Mouse (Mus musculus): ENCODE measurements around the gene Ndufb4.

The Ndufb4 gene

GRCm38 (mm10) chr16:37635095-37635494, 19.2 kb downstream of the Ndufb4 start:
- no peak for DNase-seq (ENCODE audit: low spot score)

- no peak for DNase-seq (ENCODE audit: low spot score)
Measured at GRCm38 (mm10) chr16:37634578-37634977, 19.7 kb downstream of the Ndufb4 start.

GRCm38 (mm10) chr16:37629011-37629410, 25.2 kb downstream of the Ndufb4 start:
- DNase-seq (ENCODE audit: low spot score) = no peak

DNA sequence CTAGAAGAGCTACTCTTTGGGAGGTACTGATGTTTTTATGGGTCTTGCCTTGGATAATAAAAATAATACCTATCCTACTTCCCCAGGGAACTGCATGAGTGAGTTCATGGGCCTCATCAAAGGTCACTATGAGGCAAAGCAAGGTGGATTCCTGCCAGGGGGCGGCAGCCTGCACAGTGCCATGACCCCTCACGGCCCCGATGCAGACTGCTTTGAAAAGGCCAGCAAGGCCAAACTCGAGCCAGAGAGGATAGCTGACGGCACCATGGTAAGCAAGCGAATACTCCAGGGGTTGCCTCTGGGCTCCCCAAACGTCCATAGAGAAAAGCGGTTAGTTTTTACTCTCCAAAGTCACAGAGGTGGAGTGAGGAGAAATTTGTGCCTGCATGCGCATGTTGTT, 25.9 kb downstream of the Ndufb4 start:
- no peak for DNase-seq (ENCODE audit: low spot score)

DNA sequence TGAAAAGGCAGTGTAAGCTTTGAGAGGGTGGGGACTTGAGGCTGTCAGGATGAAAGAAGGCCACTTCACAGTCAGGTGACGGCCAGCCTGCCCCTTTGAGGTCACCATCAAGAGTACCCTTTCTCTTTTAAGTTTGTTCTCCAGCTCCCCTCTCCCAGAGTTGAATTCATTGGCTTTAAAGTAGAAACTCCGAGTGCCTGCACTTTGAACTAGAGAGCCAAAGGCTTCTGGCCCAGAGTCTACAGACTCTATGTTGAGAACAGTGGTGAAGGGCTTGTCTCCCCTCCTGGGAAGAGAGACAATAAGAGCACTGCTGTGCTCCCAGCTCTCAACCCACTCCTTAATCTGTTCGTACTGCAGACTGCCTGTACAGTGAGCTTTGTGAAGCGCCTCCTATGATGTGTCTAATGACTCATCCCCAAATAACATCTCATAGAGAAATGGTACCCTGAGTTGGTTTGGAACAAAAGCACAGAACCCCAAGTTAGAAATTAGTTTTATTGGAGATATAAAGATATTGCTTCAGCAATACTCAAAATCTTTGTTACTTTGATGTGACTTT, 27.8 kb downstream of the Ndufb4 start:
- no peak for DNase-seq (ENCODE audit: low spot score)

- DNase-seq (ENCODE audit: low spot score) = no peak
Measured at GRCm38 (mm10) chr16:37622919-37623318, 31.3 kb downstream of the Ndufb4 start.

DNA sequence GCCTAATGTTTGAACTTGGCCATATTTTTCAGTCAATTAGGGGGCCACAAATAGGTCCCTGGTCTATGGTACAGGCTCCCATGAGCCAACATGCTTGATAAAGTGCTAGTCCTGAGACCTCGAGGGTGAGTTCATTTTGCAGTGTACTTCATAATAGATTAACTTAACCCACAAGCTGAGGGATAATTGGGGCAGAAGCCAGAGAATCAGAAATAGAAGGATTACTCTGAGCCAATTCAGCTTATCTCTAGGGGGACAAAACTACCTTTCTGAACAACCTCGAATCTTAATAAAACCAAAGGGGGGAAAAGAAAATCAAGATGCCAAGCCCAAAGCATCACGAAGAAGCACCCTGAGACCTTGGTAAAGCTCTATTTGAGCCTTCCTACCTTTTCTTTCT, 31.9 kb downstream of the Ndufb4 start:
- DNase-seq (ENCODE audit: low spot score) = no peak

GRCm38 (mm10) chr16:37617695-37618094, 36.6 kb downstream of the Ndufb4 start:
- peak; percentile 25 for DNase-seq (ENCODE audit: low spot score)

DNA sequence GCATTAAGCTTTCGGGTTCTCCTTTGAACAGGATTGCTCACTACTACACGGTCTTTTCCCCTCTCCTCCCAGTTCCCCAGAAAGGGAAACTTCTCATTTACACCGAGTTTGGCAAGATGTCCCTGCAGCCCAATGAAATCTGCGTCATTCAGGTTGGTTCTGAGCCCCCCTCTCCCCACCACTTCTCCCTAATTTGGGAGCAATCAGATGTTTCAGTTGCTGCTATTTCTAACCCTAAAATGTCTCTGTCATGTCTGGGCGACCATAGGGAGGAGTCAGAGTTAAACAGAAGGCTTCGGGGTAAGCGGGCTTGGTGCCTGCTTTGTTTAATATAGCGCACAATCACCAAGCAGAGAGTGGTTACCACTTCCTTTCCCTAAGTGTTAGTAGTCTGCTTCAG, 38.1 kb downstream of the Ndufb4 start:
- DNase-seq (ENCODE audit: low spot score) = no peak

GRCm38 (mm10) chr16:37615429-37615828, 38.8 kb downstream of the Ndufb4 start:
- DNase-seq (ENCODE audit: low spot score) = no peak

- no peak for DNase-seq (ENCODE audit: low spot score)
Measured at GRCm38 (mm10) chr16:37614540-37614939, 39.7 kb downstream of the Ndufb4 start.

DNA sequence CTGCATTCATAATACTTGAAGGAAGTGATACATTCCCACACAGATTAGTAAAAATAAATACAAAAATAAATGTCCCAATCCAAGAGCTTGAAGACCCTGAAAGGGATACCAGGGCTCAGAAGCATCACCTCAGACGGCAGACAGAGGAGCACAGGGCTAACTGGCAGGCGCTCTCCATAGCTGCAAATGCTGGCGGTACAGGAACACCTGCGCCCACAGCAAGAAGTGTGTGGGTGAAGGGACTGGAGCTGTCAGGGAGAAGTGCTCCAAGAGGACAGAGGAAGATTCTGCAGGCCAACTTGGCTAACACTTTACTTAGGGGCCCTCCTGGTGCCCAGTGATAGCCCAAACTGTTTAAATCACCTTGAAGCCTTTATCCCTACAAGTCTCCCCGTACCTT, 42.2 kb downstream of the Ndufb4 start:
- DNase-seq (ENCODE audit: low spot score) = no peak

DNA sequence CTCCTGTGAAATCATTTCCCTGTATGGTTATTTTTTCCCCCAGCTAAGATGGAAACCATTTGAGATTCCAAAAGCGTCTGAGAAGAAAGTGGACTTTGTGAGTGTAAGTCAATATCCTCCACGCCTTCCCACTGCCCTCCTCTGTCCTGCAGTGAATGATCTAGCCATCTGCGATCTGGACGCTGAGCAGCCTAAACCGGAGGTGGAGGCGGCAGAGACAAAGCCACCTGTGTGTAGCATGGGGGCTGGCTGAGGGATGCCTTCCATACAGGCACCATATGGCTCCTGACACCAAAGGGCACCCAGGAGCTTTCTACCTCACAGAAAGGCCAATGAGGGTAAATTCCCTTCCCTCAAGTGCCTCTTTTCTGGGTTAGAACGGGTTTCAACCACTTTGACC, 43.2 kb downstream of the Ndufb4 start:
- DNase-seq (ENCODE audit: low spot score) = no peak

DNA sequence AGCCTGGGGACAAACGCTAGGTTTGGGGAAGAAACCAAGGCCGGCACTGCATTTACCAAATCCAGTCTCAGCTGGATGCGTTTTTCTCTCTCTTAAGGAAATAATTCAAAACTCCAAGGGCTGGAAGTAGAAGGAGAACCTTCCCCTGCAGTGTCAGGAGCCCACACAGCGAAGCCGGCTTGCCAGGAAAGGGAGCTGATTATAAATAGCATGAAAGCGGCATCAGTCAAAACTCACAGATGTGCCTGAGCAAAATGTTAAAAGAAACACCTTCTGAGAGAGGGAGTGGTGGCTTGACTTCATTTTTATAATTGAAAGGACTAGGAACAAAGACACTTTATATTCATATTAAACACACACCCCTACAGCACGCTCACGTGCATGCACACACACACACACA, 43.9 kb downstream of the Ndufb4 start:
- DNase-seq (ENCODE audit: low spot score) = no peak

- no peak for DNase-seq (ENCODE audit: low spot score)
Measured at GRCm38 (mm10) chr16:37604243-37604642, 50.0 kb downstream of the Ndufb4 start.

- DNase-seq (ENCODE audit: low spot score) = no peak
Measured at GRCm38 (mm10) chr16:37603431-37603830, 50.8 kb downstream of the Ndufb4 start.

DNA sequence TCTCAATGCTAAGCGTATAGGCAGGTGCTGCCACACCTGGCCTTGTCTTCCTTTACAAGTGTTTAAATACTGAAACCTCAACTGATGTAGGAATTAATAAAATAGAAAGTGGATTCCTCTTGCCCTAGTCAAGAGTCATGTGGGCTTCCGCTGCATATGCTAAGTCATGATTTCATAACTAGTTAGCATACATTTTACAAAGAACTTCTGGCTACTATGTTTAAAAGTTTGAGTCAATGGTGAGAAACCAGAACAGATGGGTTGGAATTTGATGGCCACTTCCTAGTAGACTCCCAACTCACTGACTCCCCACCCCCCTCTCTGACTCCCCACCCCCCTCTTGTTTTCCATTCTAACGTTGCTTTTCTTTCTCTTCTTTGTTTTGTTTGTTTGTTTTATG, 54.9 kb downstream of the Ndufb4 start:
- DNase-seq (ENCODE audit: low spot score) = no peak

DNA sequence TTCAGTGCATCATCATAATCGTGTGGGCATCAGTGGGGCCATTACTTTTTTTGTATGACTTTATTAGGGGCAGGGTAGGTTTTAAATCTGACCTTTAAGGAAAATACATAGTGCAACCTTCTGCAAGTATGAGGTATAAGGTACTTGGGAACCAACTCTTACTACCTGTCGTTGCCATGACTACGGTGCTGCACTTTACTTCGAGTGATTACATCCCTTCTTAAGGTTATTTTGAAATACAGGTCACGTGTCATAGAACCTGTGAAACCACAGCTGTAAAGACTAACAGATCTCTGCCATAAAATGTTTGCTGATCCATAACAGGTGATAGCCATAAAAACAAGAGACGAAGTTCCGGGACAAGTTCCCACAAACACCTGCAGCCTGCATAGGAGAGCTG, 55.8 kb downstream of the Ndufb4 start:
- DNase-seq (ENCODE audit: low spot score) = no peak

DNA sequence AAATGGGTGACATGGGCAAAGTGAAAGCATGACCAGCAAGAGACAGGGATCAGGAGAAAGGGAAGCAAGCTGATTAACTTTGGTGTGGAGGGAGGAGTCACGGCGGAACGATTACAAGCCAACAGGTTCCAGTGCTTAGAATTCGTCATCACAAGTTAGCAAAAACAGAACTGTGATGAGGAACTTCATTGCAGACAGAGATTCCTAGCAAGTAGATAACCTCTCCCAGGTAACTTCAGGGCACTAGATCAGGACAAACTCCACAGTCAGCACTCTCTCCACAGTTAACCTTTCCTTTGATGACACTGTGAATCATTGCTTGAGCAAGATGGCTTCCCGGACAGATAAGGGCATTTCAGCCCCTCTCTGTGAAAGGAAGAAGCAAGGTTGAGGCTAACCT, 56.8 kb downstream of the Ndufb4 start:
- DNase-seq (ENCODE audit: low spot score) = no peak
